Mouse (Mus musculus) intestine, embryonic 16.5 days (tissue): Measurements from ENCODE around the gene Chst15. TPM values are rescaled to one million over a fixed set of nuclear protein-coding genes. Genes with fewer than 3 reads are reported as not detected.

Experiments
- ATAC-seq: fragments of 200-750 bp; cut with Nextera tagmentation; 2 replicates; pipeline ENCODE4 v1.8.0; 2017; ENCODE audit warnings: moderate TSS enrichment, moderate library complexity
- H3K27ac ChIP-seq: fragments of 300-500 bp; sonication (generic); 2 replicates; pipeline ENCODE4 v1.5.1; 2014; ENCODE audit warnings: mild to moderate bottlenecking, low read length
- H3K27me3 ChIP-seq: fragments of 300-500 bp; sonication (generic); replicated peaks from 2 replicates; pipeline ENCODE4 v1.6.1; 2014; ENCODE audit warnings: low read length, control low read depth, mixed read lengths; ENCODE audit not compliant: control insufficient read depth, insufficient read depth
- H3K36me3 ChIP-seq: fragments of 300-500 bp; sonication (generic); 2 replicates; pipeline ENCODE4 v1.6.1; 2014; ENCODE audit warnings: low read length, control low read depth; ENCODE audit not compliant: control insufficient read depth, insufficient read depth
- H3K4me1 ChIP-seq: fragments of 300-500 bp; sonication (generic); 2 replicates; pipeline ENCODE4 v1.6.1; 2014; ENCODE audit warnings: low read length, control low read depth, mixed read lengths; ENCODE audit not compliant: control insufficient read depth, insufficient read depth
- H3K4me2 ChIP-seq: fragments of 300-500 bp; sonication (generic); 2 replicates; pipeline ENCODE4 v1.6.1; 2014; ENCODE audit warnings: low read depth, low read length, control low read depth
- H3K4me3 ChIP-seq: fragments of 300-500 bp; sonication (generic); 2 replicates; pipeline ENCODE4 v1.5.1; 2014; ENCODE audit warnings: mild to moderate bottlenecking, low read length
- H3K9ac ChIP-seq: fragments of 300-500 bp; sonication (generic); 2 replicates; pipeline ENCODE4 v1.6.1; 2014; ENCODE audit warnings: low read depth, low read length
- H3K9me3 ChIP-seq: fragments of 300-500 bp; sonication (generic); 2 replicates; pipeline ENCODE4 v1.6.1; 2016; ENCODE audit warnings: low read length, control low read depth; ENCODE audit not compliant: control insufficient read depth
- WGBS: fragments of 180-500 bp; shearing (Covaris S2); extraction: QIAGEN DNeasy Blood & Tissue Kit; methylation state at CpG from one replicate; pipeline ENCODE4 v1.1.7; 2014; 5-methylcytosine and 5-hydroxymethylcytosine counted together
- polyA plus RNA-seq: library from polyadenylated mRNA; unstranded; fragments of >200 nt; fragmentation: Nextera tagmentation; extraction: Ambion mirVana; gene quantifications from 2 replicates; pipeline ENCODE4 v1.2.1, GENCODE M21; 2015

Gene Chst15
- polyA plus RNA-seq, 1 experiment from 2014 or later: 21.1 TPM

GRCm38 (mm10) chr7:132305492-132306375, 11.3 kb downstream of the Chst15 start:
- H3K27ac ChIP-seq: 0 out of 2 replicates have a peak overlapping the region, but pooled peaks have one; percentile 0

GRCm38 (mm10) chr7:132304424-132305085, 12.5 kb downstream of the Chst15 start:
- ATAC-seq: no peak
- H3K36me3 ChIP-seq: no peaks in the 10 kb centered on the region
- 57% methylated on average over 8 of the region's 8 CpGs for WGBS
- H3K9ac ChIP-seq: no peak overlapping the region
- no peaks in the 10 kb centered on the region for H3K9me3 ChIP-seq
- H3K27me3 ChIP-seq: no peaks in the 10 kb centered on the region
- no peak overlapping the region for H3K4me3 ChIP-seq
- no peak overlapping the region for H3K27ac ChIP-seq
- no peak overlapping the region for H3K4me2 ChIP-seq
- H3K4me1 ChIP-seq: peaks cover 62% of the 10 kb centered on the region

More at GRCm38 (mm10) chr7:132305492-132306375, 11.3 kb downstream of the Chst15 start:
- Histone ChIP-seq H3K9me3 (no peaks in the 10 kb centered on the region), H3K9ac (no peak overlapping the region), H3K4me2 (no peak overlapping the region), H3K4me3 (no peak overlapping the region), H3K4me1 (peaks cover 59% of the 10 kb centered on the region), H3K27me3 (no peaks in the 10 kb centered on the region), H3K36me3 (no peaks in the 10 kb centered on the region)
- ATAC-seq: no peak
- WGBS: 80% methylated on average over 5 of the region's 5 CpGs

DNA sequence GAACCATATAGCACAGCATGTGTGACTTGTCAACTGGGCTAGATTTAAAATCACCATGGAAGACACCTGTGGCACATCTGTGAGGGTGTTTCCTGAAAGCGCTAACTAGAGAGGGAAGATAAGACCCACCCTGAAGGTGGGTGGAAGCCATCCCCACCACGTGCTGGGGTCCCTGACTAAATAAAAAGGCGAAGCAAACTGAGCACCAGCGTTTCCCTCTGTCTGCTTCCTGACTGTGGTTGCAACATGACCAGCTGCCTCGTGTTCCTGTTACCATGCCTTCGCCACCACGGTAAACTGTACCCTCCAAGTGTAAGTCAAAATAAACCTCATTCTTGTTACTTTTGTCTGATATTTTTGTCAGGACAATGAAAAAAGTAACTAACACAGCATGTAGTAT, 13.0 kb downstream of the Chst15 start:
- WGBS: 58% methylated on average over 7 of the region's 7 CpGs
- no peak overlapping the region for H3K9ac ChIP-seq
- H3K4me3 ChIP-seq: no peak overlapping the region
- no peak overlapping the region for H3K4me2 ChIP-seq
- no peaks in the 10 kb centered on the region for H3K9me3 ChIP-seq
- H3K36me3 ChIP-seq: no peaks in the 10 kb centered on the region
- peaks cover 62% of the 10 kb centered on the region for H3K4me1 ChIP-seq
- no peak overlapping the region for H3K27ac ChIP-seq
- H3K27me3 ChIP-seq: no peaks in the 10 kb centered on the region
- ATAC-seq: no peak

DNA sequence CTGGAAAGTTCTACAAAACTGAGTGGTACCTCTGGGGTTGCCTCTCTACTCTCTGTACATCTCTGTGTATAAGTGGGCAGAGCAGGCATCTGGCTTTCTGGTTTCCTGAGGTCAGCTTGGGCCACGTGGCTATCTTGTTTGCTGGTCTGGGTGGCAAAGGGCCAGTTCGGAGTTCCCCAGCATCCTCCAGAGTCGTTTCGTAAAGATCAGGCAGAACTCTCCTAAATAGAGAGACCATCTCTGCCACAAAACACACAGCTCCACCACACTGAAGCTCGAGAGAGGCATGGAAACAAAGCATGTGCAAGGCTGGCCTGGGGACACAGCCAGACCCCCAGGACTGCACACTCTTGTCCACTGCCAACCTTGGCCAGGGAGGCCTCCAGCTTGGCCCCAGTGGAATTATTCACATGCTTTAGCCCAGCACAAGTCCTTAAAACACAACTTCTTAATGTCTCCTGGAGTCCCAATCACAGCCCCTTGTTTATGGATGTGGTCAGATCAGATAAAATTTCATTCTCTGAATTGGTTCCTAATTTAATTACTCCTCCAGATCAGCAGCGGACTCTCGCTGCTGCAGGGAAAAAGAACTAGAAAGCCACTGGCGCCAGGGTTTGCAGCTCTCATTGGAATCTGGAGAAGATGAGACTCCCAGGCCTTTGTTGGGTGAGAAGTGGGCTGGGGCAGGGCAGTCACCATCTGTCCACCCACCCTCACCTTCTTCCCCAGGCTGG, 14.4 kb downstream of the Chst15 start:
- no peaks in the 10 kb centered on the region for H3K9me3 ChIP-seq
- H3K27ac ChIP-seq: no peak overlapping the region
- H3K4me3 ChIP-seq: no peak overlapping the region
- H3K9ac ChIP-seq: no peak overlapping the region
- no peak overlapping the region for H3K4me2 ChIP-seq
- H3K36me3 ChIP-seq: no peaks in the 10 kb centered on the region
- H3K27me3 ChIP-seq: no peaks in the 10 kb centered on the region
- WGBS: 67% methylated on average over 8 of the region's 8 CpGs
- H3K4me1 ChIP-seq: peaks cover 61% of the 10 kb centered on the region
- no peak for ATAC-seq

DNA sequence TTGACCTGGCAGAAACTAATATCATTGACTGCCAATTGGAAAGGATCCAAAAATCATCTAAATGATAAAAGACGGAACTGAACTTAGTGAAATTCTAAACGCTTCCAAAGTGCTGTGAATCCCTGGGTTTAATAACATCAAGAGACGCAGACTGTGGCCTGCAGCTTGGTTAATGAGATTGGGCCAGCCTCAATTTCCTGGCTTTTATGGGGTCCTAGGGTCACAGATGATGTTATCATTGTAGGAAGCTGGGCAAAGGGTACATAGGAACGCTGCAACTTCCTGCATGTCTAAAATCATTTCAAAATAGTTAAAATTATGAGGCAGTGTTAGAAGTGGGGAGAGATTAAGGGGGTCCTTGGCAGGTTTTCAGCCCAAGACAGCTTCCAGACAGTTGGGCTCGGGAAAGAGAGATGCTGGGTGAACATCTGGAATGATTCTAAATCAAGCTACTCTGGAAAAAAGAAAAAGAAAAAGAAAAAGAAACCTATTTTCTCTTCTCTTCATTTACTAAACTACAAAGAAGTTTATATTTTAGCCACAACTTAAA, 17.3 kb downstream of the Chst15 start:
- 0 out of 2 replicates have a peak, but pooled peaks have one; percentile 50 for ATAC-seq
- Histone ChIP-seq H3K27ac (peak overlapping the region; percentile 39; the same call in 1 of the 2 replicates), H3K4me1 (peaks cover 46% of the 10 kb centered on the region), H3K27me3 (no peaks in the 10 kb centered on the region), H3K4me2 (no peak overlapping the region), H3K9ac (no peak overlapping the region), H3K36me3 (no peaks in the 10 kb centered on the region), H3K9me3 (no peaks in the 10 kb centered on the region), H3K4me3 (no peak overlapping the region)
- WGBS: 35% methylated on average over 5 of the region's 5 CpGs

DNA sequence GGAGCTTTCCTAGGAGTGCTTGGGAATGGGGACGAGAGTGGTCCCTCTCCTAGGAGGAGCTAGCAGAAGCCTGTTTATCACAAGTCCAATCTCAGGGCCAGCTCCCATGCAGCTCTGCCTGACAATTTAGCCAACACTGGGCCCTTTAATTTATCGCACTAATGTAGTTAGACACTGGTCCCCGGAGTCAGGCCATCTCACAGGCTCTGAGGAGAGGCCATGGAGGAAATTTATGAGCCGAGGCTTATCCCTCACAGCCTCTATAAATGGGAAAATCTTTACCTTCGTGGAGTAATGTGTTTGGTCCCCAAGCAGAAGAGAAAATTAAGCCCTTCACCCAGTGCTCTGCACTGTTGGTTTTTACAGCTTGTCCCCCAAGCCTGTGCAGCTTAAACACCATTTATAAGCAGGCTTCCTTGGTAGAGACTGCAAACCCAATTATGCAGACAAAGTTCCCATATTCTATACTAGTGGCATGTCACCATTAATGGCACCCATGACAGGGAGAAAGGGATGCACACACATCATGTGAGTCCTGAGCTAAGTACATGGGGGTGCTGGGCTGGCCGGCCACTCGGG, 18.5 kb downstream of the Chst15 start:
- H3K9me3 ChIP-seq: no peaks in the 10 kb centered on the region
- H3K9ac ChIP-seq: no peak overlapping the region
- H3K4me3 ChIP-seq: no peak overlapping the region
- H3K27me3 ChIP-seq: no peaks in the 10 kb centered on the region
- 64% methylated on average over 7 of the region's 7 CpGs for WGBS
- no peaks in the 10 kb centered on the region for H3K36me3 ChIP-seq
- no peak overlapping the region for H3K27ac ChIP-seq
- no peak for ATAC-seq
- no peak overlapping the region for H3K4me2 ChIP-seq
- H3K4me1 ChIP-seq: peaks cover 44% of the 10 kb centered on the region

GRCm38 (mm10) chr7:132296661-132297443, 20.2 kb downstream of the Chst15 start:
- Histone ChIP-seq H3K4me2 (no peak overlapping the region), H3K9ac (no peak overlapping the region), H3K4me3 (no peak overlapping the region), H3K27ac (no peak overlapping the region), H3K27me3 (no peaks in the 10 kb centered on the region), H3K36me3 (no peaks in the 10 kb centered on the region), H3K9me3 (no peaks in the 10 kb centered on the region), H3K4me1 (peaks cover 33% of the 10 kb centered on the region)
- no peak for ATAC-seq
- 67% methylated on average over 4 of the region's 4 CpGs for WGBS

GRCm38 (mm10) chr7:132296132-132296531, 20.9 kb downstream of the Chst15 start:
- Histone ChIP-seq H3K9me3 (no peaks in the 10 kb centered on the region), H3K4me2 (no peak overlapping the region), H3K36me3 (no peaks in the 10 kb centered on the region), H3K27me3 (no peaks in the 10 kb centered on the region), H3K9ac (no peak overlapping the region), H3K4me1 (peaks cover 30% of the 10 kb centered on the region), H3K4me3 (no peak overlapping the region), H3K27ac (no peak overlapping the region)
- no peak for ATAC-seq
- 75% methylated on average over 3 of the region's 3 CpGs for WGBS
